Mouse (Mus musculus) erythroblast, embryonic 14.5 days (primary cell): ENCODE data around the gene Pgk1. TPM values are rescaled to one million over a fixed set of nuclear protein-coding genes. Genes with fewer than 3 reads are reported as not detected.

Source experiments
- H3K27me3 ChIP-seq: 2 replicates; pipeline ENCODE4 v1.6.1; 2012; ENCODE audit warnings: inconsistent platforms; ENCODE audit not compliant: control insufficient read depth
- H3K36me3 ChIP-seq: 2 replicates; pipeline ENCODE4 v1.6.1; 2012; ENCODE audit warnings: mild to moderate bottlenecking, inconsistent platforms; ENCODE audit not compliant: control insufficient read depth
- H3K4me1 ChIP-seq: 2 replicates; pipeline ENCODE4 v1.6.1; 2012; ENCODE audit warnings: inconsistent platforms; ENCODE audit not compliant: control insufficient read depth
- H3K4me3 ChIP-seq: replicated peaks from 2 replicates; pipeline ENCODE3; 2012; ENCODE audit warnings: moderate library complexity, mild to moderate bottlenecking, inconsistent platforms
- H3K9me3 ChIP-seq: 2 replicates; pipeline ENCODE4 v1.6.1; 2012; ENCODE audit warnings: low read length, inconsistent platforms, mixed read lengths; ENCODE audit not compliant: control insufficient read depth
- GATA1 ChIP-seq: IDR thresholded peaks from 2 replicates; pipeline ENCODE4 v1.6.1; 2012; ENCODE audit warnings: low read length, inconsistent platforms, mixed read lengths
- TAL1 ChIP-seq: IDR thresholded peaks from 3 replicates; pipeline ENCODE4 v1.6.1; 2012; ENCODE audit warnings: low read length, inconsistent platforms, mixed read lengths
- polyA plus RNA-seq: library from polyadenylated mRNA; stranded (reverse); fragments of >175 nt; gene quantifications from 2 replicates; pipeline ENCODE4 v1.2.3, GENCODE M21; 2012

Pgk1 gene
- polyA plus RNA-seq, 1 experiment, result 0.47 TPM

- Histone ChIP-seq H3K4me1 (no peaks in the 10 kb centered on the region), H3K4me3 (no peak overlapping the region), H3K36me3 (peaks cover 48% of the 10 kb centered on the region), H3K9me3 (no peaks in the 10 kb centered on the region), H3K27me3 (no peaks in the 10 kb centered on the region)
- no peak for TF ChIP-seq TAL1
- TF ChIP-seq GATA1, result no peak
Observed at GRCm38 (mm10) chrX:106197308-106197707, 10.4 kb downstream of the Pgk1 start.

GRCm38 (mm10) chrX:106198904-106199303 lies 12.0 kb downstream of the Pgk1 start:
- H3K27me3 ChIP-seq, result no peaks in the 10 kb centered on the region
- H3K4me1 ChIP-seq, result no peaks in the 10 kb centered on the region
- no peaks in the 10 kb centered on the region for H3K9me3 ChIP-seq
- no peak overlapping the region for H3K4me3 ChIP-seq
- no peak for TF ChIP-seq TAL1
- no peak for TF ChIP-seq GATA1
- H3K36me3 ChIP-seq, result peaks cover 49% of the 10 kb centered on the region

- H3K36me3 ChIP-seq, result no peaks in the 10 kb centered on the region; the same call in 1 of the 2 replicates
- TF ChIP-seq GATA1 (no peak), TAL1 (no peak)
- no peak overlapping the region for H3K4me3 ChIP-seq
- H3K9me3 ChIP-seq, result no peaks in the 10 kb centered on the region
- H3K27me3 ChIP-seq, result no peaks in the 10 kb centered on the region
- H3K4me1 ChIP-seq, result no peaks in the 10 kb centered on the region
Observed at GRCm38 (mm10) chrX:106209100-106209499, 22.2 kb downstream of the Pgk1 start.

GRCm38 (mm10) chrX:106219171-106220032 lies 32.5 kb downstream of the Pgk1 start:
- TF ChIP-seq GATA1 (no peak), TAL1 (no peak)
- H3K4me1 ChIP-seq, result peaks cover 10% of the 10 kb centered on the region
- no peaks in the 10 kb centered on the region for H3K27me3 ChIP-seq

DNA sequence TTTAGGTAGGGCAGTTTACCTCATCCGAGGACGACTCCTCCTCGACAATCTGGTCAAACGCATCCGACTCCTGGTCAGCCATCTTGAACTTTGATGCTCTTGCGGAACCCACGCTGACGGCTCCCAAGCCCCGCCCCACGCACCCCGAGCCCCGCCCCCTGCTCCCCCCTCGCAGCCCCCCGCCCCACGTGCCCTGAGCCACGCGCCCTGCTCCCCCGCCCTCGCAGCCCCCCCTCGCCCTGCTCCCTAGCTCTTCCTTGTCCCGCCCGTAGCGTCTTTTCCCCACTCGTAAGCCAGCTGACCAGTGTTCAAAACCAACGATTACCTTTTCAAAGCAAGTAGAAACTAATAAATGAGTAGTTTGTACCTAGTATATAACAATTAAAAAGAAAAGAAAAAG lies 34.2 kb downstream of the Pgk1 start, which contains the start of gene Taf9b:
Gene Taf9b (minus strand): TSS at position 101 of the 400 bp plus-strand sequence.
- Histone ChIP-seq H3K27me3 (no peaks in the 10 kb centered on the region), H3K4me3 (peak within 1 kb of the TSS; percentile 80), H3K9me3 (peaks cover 18% of the 10 kb centered on the region), H3K4me1 (peaks cover 10% of the 10 kb centered on the region), H3K36me3 (no peaks in the 10 kb centered on the region; the same call in 1 of the 2 replicates)
- TF ChIP-seq GATA1, result no peak
- TF ChIP-seq TAL1, result no peak

More at GRCm38 (mm10) chrX:106219171-106220032, 32.5 kb downstream of the Pgk1 start:
- Histone ChIP-seq H3K36me3 (no peaks in the 10 kb centered on the region; the same call in 1 of the 2 replicates), H3K9me3 (peaks cover 18% of the 10 kb centered on the region), H3K4me3 (peak overlapping the region; percentile 80)

Other genes with a start within 250 kb of the Pgk1 start
- 0.19 and 0.22 TPM in 2 replicates for gene Magt1, start 175.2 kb upstream of the Pgk1 start, polyA plus RNA-seq
- 5.8 and 6.2 TPM in 2 replicates for gene Cox7b, start 171.4 kb upstream of the Pgk1 start, polyA plus RNA-seq
- gene Atp7a, start 159.8 kb upstream of the Pgk1 start, polyA plus RNA-seq, result 0.01 TPM in 1 of 2 replicates, not detected in the other
- 0.07 TPM in 1 of 2 replicates, not detected in the other for gene Tlr13, start 43.9 kb upstream of the Pgk1 start, polyA plus RNA-seq
- 0.01 and 0.04 TPM in 2 replicates for gene Taf9b, start 34.1 kb downstream of the Pgk1 start, polyA plus RNA-seq
- gene Fnd3c2, start 68.3 kb downstream of the Pgk1 start, polyA plus RNA-seq, result 0.01 TPM in 1 of 2 replicates, not detected in the other